Mouse (Mus musculus) lung, postnatal 14 days (tissue): Measurements from ENCODE around the gene Rhog.
"Not testable (repeated sequence)": the region's sequence is repeated elsewhere in the genome, so short reads cannot be mapped to it uniquely, and the experiment has no call there.

ENCODE experiments used
- DNase-seq: peaks from one replicate; pipeline ENCODE4 v3.0.0; 2021

Rhog gene

DNA sequence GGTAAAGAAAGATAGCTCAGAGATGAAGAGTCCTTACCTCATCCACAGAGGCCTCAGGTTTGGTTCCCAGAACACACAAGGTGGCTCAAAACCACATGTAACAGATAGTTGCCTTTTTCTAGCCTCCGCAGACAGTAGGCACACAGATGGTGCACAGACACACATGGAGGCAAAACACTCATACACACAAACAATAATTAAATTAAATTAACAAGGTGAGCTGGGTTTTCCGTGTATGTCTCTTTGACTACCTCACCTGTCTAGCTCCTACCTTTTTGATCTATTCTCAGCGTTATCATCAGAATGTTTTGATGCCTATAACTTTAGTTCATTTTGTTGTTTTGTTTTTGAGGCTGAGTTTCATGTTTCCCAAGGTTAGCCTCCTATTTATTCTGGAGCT lies at the start of gene Rhog:
Gene Rhog, minus strand, starts transcription at position 101 of the 400 bp plus-strand sequence.
- DNase-seq: no peak

DNA sequence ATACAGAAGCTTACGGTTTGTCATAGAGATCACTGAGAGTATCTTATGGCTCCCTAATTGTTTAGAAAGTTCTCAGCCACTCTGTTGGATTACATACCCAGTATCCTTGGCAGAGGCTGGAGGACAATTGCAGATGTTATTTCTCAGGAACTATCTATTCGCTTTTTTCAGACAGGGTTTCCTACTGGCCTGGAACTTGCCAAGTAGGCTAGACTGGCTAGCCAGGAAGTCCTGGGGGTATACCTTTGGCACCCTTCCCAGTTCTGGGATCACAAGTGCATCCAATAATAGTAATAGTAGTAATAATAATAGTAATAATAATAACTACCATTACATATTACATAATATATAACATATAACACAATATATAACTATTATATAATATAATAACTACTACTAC lies 49.7 kb upstream of the Rhog start:
- DNase-seq: no peak

DNA sequence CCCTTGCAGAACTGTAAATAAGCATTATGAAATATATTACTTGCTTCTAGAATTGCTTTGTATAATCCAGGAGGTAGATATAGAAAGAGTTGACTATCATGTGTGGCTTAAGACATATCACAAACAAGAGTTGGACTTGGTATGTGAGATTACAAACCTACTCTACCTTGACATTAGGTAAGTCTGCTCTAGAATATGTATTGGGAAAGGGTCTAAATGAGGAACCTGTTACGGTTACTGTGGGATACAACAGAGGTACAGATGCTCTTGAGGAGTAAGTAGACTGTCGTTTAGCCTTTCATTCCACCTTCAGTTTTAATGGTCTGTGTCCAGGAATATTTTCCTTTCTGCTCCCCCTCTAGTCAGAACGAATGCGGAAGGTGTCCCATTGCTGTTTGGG lies 46.6 kb upstream of the Rhog start:
- no peak for DNase-seq

DNA sequence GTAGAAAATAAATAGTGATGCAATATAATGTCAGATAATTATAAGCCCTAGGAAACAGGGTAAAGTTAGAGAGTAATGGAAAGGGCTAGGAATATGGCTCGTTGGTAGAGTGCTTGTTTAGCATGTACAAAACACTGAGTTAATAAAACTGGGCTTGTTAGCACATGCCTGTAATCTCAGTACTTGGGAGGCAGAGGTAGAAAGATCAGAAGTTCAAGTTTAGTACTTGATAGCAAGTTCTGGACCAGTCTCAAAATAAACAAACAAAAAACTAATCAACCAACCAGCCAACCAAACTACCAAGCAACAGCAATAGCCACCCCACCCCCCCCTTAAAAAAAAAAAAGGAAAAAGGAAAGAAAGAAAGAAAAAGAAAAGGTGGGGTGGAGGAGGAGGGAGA lies 44.9 kb upstream of the Rhog start:
- no peak for DNase-seq

DNA sequence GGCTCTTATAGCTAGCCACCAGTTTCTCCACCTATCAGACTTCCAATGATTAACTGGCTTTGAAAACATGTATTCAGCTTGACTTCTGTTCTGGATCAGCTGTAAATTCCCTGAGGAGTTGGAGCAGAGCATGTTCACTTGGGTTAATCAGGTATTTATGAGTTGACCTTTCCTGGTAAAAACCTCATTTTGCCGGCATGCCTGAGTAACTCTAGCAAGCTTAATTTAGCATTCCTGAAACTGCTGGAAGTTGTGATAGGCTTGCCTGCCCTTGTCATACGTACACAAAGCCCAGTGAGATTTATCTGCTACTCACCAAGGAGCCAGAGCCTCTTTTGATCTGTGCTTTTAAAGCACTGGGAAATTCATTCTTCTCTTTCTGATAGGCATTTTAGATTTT lies 37.4 kb upstream of the Rhog start:
- DNase-seq: no peak

DNA sequence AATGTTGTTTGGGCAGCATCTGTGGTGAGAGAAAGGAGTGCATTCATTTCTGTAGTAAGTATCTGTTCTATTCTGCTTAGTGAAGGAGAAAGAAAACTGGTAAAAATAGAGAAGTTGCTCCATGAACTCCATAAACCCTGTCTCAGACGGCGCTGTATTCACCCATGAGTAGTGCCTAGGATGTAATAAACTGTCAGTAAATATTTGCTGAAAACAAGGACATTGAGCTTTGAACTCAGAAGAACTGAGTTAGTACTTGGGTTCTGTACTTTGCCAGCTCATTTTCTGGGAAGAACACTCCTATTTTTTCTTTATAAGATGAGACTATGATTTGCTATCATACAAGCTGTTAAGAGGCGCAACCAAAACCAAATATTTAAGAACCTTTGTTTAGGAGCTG lies 36.4 kb upstream of the Rhog start:
- no peak for DNase-seq

DNA sequence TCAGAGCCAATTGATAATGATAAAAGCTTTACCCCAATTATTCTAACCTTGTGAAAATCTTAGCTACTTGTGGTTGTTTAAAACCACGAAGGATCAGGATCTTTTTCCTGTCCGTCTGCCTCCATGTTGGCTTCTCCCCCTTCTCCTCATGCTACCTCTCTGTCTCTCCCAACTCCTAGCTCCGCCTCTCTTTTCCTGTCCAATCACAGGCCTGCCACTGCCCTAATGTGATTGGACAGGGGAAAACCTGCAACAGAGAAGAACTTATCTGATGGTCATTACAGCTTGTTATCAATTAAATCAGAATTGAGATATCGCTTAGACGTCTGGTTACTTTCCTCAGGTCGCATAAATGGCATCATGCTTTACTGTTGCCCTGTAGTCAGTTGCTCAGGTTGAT lies 33.6 kb upstream of the Rhog start:
- DNase-seq: no peak

DNA sequence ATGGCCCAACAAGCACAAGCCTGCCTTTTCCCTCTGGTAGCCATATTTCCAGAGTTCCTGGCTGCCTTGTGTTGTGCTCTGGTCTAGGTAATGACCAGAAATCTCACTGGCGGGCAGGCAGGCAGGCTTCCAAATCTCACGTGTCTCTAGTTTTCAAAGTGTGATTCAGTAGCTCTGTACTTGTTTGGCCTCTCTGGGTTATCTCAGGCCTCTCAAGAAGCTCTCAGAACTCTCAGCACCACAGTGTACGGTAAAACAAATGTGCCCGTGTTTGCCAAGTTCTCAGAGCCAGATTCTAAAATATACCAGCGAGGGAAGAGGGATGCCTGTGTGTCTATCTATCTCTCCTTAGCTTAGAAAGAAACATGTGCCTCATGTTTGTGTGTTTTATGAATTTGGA lies 26.4 kb upstream of the Rhog start:
- DNase-seq: peak; percentile 33

DNA sequence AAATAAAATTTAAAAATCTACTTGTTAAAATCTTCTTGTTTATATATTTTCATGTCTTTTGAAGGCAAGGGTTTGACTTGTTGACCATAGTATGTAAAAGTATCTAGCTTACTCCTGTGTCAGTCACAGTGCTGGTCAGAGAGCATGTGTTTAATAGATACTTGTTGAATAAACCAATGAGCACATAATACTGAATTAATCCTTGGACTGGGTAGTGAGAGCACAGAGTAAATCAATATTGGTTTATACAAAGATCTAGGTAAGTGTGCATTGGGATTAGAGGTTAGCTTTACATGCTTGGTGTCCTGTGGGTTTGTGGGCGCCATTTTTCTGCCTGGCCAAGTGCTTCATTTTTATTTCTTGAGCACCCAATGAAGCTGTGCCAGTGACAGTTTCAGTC lies 25.5 kb upstream of the Rhog start:
- no peak for DNase-seq

DNA sequence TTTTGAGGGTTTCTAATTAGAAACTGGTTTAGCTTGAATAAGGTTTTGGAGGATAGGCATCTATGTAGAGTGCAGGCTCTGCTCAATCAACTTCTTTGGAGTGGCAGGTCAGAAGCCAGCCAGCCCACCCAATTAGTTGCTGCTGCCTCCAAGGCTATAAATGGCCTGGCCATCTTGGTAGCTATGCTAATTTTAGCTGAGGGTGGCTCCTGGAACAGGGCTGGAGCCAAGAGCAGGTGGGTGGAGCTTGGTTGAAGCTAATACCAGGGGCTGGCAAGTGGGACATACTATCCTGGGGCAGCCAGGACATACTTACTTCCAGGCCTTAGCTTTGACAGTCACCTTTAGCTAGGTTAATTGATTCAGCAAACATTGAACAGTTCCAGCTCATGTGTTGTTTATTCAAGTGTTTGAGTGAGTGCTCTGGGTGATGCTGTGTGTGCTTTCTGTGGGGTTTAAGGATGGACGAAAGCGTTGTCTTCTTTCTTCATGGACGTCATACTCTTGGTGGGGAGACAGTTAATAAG lies 16.6 kb upstream of the Rhog start:
- DNase-seq: no peak

DNA sequence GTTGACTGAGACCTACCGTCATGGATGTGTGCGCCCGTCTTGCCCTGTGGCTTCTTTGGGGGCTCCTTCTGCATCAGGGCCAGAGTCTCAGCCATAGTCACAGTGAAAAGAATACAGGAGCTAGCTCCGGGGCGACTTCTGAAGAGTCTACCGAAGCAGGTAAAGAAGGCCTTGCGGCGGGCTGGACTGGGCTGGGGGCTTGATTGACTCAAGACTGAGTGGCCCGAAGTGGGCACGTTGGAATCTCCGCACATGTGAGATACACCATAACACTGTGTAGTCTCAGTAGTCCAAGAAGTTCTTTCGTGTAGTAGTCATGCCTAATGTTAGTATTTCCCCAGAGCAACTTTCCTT lies 12.5 kb upstream of the Rhog start:
- DNase-seq: no peak

DNA sequence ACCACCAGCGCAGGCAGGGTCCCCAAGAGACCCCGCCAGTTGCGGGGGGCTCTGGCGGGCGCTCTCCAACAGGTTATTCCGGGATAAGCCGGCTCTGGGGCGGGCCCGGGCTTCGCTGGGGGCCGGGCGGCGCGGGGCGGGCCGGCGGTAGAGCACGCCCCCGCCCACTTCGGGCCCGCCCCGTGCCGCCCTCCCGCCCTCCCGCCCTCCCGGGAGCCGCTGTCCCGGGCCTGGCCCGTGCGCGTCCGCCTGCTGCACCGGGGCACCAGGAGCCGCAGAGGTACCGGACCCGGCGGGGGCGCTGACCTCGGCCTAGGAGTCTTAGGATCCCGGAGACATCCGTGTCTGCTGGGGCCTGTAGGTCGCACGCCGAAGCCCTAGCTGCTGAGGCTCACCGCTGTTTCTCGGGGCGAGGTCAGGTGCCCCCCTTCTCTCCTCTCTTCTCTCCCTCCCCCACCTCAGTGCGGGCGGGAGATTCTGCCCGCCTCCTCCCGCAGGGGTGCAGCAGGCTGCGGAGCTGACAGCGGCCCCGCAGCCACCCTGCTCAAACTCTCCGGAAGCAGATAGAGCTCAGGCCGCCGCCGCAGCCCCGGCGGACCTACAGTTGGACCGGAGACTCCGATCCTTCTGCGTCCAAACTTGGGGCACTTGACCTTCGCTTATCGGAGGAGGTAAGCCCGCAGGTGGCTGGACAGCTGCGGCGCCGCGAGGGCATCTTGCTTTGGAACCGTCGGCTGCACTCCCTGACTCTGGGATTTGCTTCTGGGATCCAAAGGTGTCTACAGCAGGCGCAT lies 11.9 kb upstream of the Rhog start, which contains the start of gene Stim1:
Gene Stim1, plus strand, starts transcription at position 206 of the 794 bp plus-strand sequence.
- peak; percentile 71 for DNase-seq

DNA sequence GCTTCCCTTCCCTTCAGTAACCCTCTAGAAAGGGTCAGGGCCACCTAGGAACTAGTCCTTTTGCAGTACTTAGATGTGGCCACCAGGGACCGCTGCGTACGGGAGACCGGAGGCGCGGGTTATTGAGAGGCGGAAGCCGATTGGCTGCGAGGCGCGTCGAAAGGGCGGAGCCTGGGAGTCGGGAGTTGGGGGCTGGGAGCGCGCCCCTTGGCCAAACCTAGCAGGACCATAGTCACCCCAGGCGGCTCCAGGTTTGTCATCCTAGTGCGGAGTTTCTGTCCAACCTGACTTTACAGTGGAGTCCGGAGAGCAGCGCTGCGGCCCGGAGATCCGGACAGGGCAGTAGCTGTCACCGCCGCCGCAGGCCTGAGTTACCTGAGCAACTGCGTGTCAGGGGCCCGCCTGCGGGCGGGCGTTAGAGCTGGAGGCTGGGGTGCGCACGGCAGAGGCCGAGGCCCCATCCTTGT lies 11.3 kb upstream of the Rhog start:
- DNase-seq: peak; percentile 98

DNA sequence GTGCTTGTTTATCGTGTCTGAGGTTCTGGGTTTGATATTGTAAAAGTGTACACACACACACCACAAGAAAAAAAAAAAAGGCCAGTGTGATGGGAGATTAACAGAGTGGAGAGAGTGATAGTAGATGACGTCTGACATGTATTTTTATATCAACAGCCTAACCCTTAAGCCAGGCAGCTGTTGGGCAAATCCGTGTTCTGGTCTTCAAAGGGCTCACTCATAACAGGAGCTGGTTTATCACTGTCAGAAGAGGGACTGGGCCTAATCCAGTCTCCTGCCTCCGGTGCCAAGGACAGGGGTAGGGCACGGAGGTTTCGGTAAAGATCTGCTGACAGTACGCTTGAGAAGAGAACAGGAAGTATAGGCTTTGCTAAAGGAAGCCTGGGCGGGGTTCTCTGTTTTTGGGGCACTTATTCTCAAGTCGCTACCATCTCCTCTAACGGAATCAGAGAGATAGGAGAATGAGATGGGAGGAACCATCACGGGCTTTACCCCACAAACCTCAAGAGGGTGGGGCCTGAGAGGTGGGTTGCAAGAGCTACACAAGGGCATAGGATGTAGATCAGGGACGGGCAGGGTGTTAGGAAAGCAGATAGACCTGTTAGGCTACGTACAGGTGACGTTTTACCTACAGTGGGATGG lies 10.7 kb upstream of the Rhog start:
- DNase-seq: no peak

DNA sequence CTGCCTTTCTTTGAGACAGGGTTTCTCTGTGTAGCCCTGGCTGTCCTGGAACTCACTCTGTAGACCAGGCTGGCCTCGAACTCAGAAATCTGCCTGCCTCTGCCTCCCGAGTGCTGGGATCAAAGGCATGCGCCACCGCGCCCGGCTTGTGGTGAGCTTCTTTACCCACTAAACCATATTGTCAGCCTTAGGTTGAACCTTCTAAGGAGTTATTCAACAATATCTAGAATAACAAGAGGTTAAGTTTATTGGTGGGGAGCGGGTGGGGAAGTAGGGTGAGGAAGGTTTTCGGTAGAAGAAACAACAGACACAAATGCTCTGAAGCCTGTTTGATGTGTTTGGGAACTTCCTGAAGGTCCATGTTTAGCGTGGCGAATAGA lies 10.2 kb upstream of the Rhog start:
- not testable (repeated sequence) for DNase-seq

DNA sequence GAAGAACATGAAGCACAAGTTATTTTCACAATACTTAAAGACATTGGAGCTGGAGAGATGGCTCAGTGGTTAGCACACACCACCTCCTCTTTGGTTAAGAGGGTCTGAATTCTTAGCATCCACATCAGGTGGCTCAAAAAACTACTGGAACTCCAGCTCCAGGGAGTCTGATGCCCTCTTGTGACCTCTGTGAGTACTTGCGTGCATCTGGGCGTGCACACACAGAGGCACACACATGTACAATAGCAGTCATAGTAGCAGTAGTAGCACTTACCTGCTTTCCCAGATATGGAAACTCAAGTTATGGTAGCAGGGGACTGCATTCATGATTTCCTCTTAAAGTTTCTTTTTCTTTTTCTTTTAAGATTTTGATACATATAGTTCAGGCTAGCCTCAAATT lies 7.2 kb upstream of the Rhog start:
- no peak for DNase-seq

DNA sequence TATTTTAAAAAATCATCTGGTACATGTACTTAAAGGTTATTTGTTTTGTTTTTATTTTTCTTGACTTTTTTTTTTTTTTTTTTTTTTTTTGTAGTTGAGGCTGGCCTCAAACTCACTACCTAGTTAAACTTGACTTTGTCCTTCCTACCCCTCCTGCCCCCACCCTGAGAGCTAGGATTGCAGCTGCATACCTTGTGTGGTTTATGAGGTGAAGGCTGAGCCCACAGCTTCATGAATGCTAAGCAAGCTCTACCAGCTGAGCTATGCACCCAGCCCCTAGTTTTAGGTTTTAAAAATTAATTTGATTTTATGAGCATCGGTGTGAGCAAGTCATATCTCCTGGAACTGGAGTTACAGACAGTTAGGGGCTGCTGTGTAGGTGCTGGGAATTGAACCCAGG lies 4.7 kb upstream of the Rhog start:
- no peak for DNase-seq

DNA sequence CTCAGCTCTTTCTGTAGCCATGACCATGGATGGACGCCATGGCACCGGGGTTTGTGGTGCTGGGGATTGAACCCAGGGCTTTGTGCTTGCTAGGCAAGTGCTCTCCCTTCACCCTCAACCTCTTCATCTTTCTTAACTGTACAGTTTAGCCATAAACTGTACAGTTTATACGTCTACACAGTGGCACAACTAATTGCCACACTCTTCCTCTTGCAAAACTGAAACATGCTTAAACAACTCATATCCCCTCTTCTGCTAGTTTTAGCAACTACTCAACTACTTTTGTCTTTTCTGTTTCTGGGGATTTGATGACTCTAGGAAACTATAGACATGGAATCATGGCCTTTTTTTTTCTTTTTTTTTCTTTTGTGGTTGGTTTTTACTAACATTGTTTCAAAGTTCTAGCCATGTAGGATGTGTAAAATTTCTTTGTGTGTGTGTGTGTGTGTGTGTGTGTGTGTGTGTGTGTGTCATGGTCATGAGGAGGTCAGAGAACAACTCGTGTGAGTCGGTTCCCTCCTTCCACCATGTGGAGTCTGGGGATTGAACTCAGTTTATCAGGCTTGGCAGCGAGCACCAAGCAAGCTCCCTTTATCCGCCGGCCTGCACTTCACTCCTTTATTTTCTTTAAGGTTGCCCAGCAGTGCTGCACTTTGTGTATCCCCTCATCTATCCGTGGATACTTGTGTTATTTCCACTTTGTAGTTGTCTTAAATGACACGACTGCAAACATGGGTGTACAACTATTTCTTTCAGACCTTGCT lies 4.0 kb upstream of the Rhog start:
- DNase-seq: no peak

DNA sequence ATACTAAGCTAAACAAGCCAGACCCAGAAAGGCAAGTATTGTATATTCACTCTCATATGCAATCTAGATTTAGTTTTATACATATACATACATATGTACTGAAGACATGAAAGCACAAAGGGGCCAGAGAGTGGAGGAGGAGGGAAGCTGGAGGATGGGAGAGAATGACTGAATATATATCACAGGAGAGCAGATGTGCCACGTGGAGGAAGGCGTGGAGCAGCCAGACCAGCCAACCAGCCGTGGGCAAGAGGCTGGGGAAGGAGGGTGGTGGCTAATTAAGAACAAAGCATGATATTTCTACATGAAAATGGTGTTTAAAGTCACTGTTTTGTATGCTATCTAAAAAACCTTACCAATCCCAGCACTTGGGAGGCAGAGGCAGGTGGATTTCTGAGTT lies 2.9 kb upstream of the Rhog start:
- no peak for DNase-seq

DNA sequence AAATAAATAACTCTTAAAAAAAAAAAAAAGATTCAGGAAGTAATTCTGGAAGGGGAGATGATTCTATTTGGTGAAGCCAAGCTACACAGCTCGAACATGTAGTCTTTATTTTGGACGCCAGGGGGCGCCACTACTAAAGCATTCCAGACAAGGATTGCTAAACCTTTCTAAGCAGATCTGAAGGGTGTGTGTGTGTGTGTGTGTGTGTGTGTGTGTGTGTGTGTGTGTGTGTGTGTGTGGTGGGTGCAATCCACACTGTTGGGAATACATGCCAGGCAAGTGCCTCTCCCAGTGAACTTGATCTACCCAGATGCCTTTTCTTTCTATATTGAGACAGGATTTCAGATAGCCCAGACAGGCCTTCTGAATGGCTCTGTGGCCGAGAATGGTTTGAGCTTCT lies 2.3 kb upstream of the Rhog start:
- peak; percentile 89 for DNase-seq

DNA sequence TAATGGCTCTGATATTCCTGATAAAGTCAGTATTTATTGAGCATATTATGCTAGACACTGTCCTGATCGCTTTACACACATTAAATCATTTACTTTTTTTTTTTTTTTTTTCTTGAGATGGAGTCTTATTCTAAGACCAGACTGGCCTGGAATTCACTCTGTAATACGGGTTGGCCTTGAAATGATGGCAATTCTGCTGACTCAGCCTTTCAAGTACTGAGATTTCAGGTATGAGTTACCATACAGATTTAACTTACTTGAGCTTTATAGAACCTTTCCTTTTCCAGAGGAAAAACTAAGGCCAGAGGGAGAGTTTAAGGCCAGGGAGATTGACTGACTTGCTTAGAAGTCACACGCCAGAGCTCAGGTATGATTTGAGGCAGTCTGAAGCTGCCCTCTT lies 782 bp upstream of the Rhog start:
- no peak for DNase-seq

DNA sequence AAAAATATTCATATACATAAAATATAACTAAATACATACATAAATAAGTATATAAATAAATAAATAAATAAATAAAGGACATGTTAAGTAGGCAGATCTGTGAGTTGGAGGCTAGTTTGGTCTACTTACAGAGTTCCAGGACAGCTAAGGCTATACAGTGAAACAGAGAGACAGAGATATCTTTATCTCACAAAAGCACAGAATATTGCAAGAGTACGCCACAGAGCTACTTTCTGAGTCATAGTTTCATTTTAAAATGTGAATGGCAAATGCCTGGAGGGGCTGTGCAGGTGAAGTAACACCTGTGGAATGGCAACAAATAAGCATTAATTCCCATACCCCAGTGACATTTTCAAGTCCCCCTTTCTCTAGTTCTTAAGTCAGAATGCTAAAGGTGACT lies 2.2 kb downstream of the Rhog start:
- no peak for DNase-seq

DNA sequence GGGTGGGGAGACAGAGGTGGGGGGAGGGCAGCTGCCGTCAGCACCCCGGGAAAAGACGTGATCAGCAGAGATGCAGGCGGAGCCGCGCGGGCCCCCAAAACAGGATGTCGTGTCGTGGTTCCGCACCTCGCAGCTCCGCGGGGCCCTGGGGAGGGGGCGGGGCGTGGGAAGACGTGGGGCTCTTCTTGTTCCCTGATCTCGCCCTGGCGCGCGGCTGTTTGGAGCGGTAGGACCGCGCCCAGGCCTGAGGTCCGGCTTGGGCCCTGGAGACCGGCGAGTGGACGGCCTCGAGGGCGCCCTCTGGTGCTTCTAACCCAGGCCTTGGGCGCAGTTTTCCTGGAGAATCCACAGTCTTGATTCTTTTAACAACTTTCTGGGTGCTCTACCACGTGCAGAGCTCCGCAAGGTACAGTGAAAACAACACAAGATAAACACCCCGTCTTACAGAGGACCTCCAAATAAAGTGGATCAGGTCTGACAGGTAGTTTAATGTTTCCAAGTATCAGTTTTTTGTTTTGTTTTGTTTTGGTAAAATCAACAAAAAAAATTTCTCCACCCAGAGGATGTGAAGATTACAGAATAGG lies 5.1 kb downstream of the Rhog start:
- peak; percentile 96 for DNase-seq
